Comparison of ENCODE assay signal across 27 mouse cellular contexts in genomic region chr10:80134421-80134820, GRCm38 (mm10). TPM values are rescaled to one million over a fixed set of nuclear protein-coding genes. Genes with fewer than 3 reads are reported as not detected.
DNase-seq lines count a peak whose midpoint lies in the region; ATAC-seq lines count a peak whose summit lies in the region.
"Had no signal": no experiment of that assay in that cellular context is flagged by ENCODE, and none has a peak within 500 bp of the region (broad histone marks: within the 10 kb centered on the region; RNA-seq: fewer than 3 reads in every experiment).

No protein-coding gene starts in this region.

- no peak overlapping the region for H3K4me2 ChIP-seq in liver, embryonic 13.5 days
- H3K4me2 ChIP-seq in liver, embryonic 11.5 days, result no peak overlapping the region
- H3K4me2 ChIP-seq: embryonic facial prominence, embryonic 13.5 days; hindbrain, embryonic 14.5 days; kidney, embryonic 15.5 days; midbrain, embryonic 12.5 days had no signal

- peaks cover 34% of the 10 kb centered on the region for H3K36me3 ChIP-seq in liver, embryonic 13.5 days
- H3K36me3 ChIP-seq in liver, embryonic 11.5 days (ENCODE audit: control insufficient read depth, insufficient read depth, low read length), result peaks cover 18% of the 10 kb centered on the region; the same call in 1 of the 2 replicates

- H3K4me1 ChIP-seq in liver, embryonic 13.5 days (replicated peaks), result peaks cover 69% of the 10 kb centered on the region
- peaks cover 36% of the 10 kb centered on the region for H3K4me1 ChIP-seq in liver, embryonic 11.5 days (replicated peaks; ENCODE audit: control insufficient read depth, insufficient read depth, low read length)

- 0 out of 2 replicates have a peak overlapping the region, but pooled peaks have one; percentile 29 for H3K27ac ChIP-seq in liver, embryonic 13.5 days
- H3K27ac ChIP-seq in liver, embryonic 11.5 days (ENCODE audit: low read depth, low read length), result no peak overlapping the region
- H3K27ac ChIP-seq: embryonic facial prominence, embryonic 13.5 days; heart, embryonic 10.5 days; hindbrain, embryonic 14.5 days; kidney, embryonic 15.5 days; limb, embryonic 10.5 days; midbrain, embryonic 12.5 days had no signal

- H3K9ac ChIP-seq in liver, embryonic 13.5 days, result no peak overlapping the region
- H3K9ac ChIP-seq in liver, embryonic 11.5 days (ENCODE audit: low read depth, low read length), result no peak overlapping the region
- H3K9ac ChIP-seq: embryonic facial prominence, embryonic 13.5 days; hindbrain, embryonic 14.5 days; kidney, embryonic 15.5 days; liver, postnatal 0 days; midbrain, embryonic 12.5 days had no signal

- H3K27me3 ChIP-seq in liver, embryonic 13.5 days, result peaks cover 49% of the 10 kb centered on the region
- H3K27me3 ChIP-seq in liver, embryonic 11.5 days (replicated peaks; ENCODE audit: control insufficient read depth, insufficient read depth, low read length), result peaks cover 33% of the 10 kb centered on the region
- H3K27me3 ChIP-seq: Patski had no signal

- ATAC-seq in liver, embryonic 13.5 days (ENCODE audit: low read depth), result no peak
- no peak for ATAC-seq in liver, embryonic 11.5 days (replicated peaks; ENCODE audit: low FRiP score)
- ATAC-seq: forebrain, embryonic 14.5 days; inflammation-experienced regulatory T-cells, adult 6 months; liver, postnatal 0 days; lung, postnatal 0 days; Patski had no signal

- H3K4me3 ChIP-seq in liver, embryonic 13.5 days (replicated peaks), result no peak overlapping the region
- no peak overlapping the region for H3K4me3 ChIP-seq in liver, embryonic 11.5 days (ENCODE audit: low read depth, low read length)
- H3K4me3 ChIP-seq: embryonic facial prominence, embryonic 13.5 days; erythroblast, embryonic 14.5 days; gastrocnemius, adult 2 months; heart, embryonic 10.5 days; kidney, embryonic 15.5 days; limb, embryonic 10.5 days; midbrain, embryonic 12.5 days had no signal

- 83% methylated on average over 9 of the region's 9 CpGs for WGBS in liver, embryonic 13.5 days (ENCODE audit: insufficient replicate concordance)
- WGBS in liver, embryonic 11.5 days, result 88% methylated on average over 9 of the region's 9 CpGs

- peak; percentile 72 for DNase-seq in adrenal gland, postnatal 14 days
- no peak for DNase-seq in adrenal gland, postnatal 4 days (ENCODE audit: low spot score in 2 of 2)
- peak; percentile 15 for DNase-seq in gastrocnemius, postnatal 10 days
- DNase-seq in gastrocnemius, adult 8-10 months (ENCODE audit: low spot score in 2 of 2), result no peak
- no peak for DNase-seq in liver, embryonic 13.5 days
- DNase-seq in liver, embryonic 11.5 days (ENCODE audit: low spot score), result no peak
- peak; percentile 62 for DNase-seq in MN1 (ENCODE audit: low spot score)
- no peak for DNase-seq in adipocyte (ENCODE audit: low spot score)
- DNase-seq: cerebellum, postnatal 36 days; embryo, embryonic 11 days; gastrocnemius, adult 2 months; heart, postnatal 4 days; liver; liver, postnatal 0 days; thymus, adult 2 months; thymus, postnatal 4 days had no signal

- no peaks in the 10 kb centered on the region for H3K9me3 ChIP-seq in liver, embryonic 13.5 days (replicated peaks)
- no peaks in the 10 kb centered on the region for H3K9me3 ChIP-seq in liver, embryonic 11.5 days (ENCODE audit: control insufficient read depth, low read length)
- H3K9me3 ChIP-seq: embryonic facial prominence, embryonic 13.5 days; heart, embryonic 10.5 days; kidney, embryonic 15.5 days; midbrain, embryonic 12.5 days had no signal

RNA-seq across cellular contexts. Expression of gene Atp5d, which starts 4.0 kb away (rescaled TPM):
- 920 and 980 TPM in 2 replicates for total RNA-seq in adrenal gland, postnatal 14 days (2021)
- 100 to 1,000 TPM; 401 to 425 TPM for total RNA-seq in adrenal gland, postnatal 4 days (2021)
- 100 to 1,000 TPM; 576 to 659 TPM for total RNA-seq in gastrocnemius, postnatal 10 days (2021)
- total RNA-seq in gastrocnemius, adult 8-10 months (2022), result 100 to 1,000 TPM; 525 to 571 (median 544) TPM
- polyA plus RNA-seq in liver, embryonic 13.5 days (2015; fragmentation: Nextera tagmentation; extraction: Ambion mirVana), result 358 and 362 TPM in 2 replicates
- polyA plus RNA-seq in liver, embryonic 11.5 days (2014; fragmentation: Nextera tagmentation; extraction: Ambion mirVana), result 482 and 514 TPM in 2 replicates

RNA-seq across cellular contexts. Expression of gene Cbarp, which starts 6.2 kb away (rescaled TPM):
- 69.9 and 137 TPM in 2 replicates for total RNA-seq in adrenal gland, postnatal 14 days (2021)
- 10 to 100 TPM; 49.1 to 72.7 TPM for total RNA-seq in adrenal gland, postnatal 4 days (2021)
- 1 to 10 TPM; 2.3 to 3.2 TPM for total RNA-seq in gastrocnemius, postnatal 10 days (2021)
- total RNA-seq in gastrocnemius, adult 8-10 months (2022), result 1 to 10 TPM; 1.9 to 4.0 (median 2.9) TPM
- 0.54 and 0.69 TPM in 2 replicates for polyA plus RNA-seq in liver, embryonic 13.5 days (2015; fragmentation: Nextera tagmentation; extraction: Ambion mirVana)
- polyA plus RNA-seq in liver, embryonic 11.5 days (2014; fragmentation: Nextera tagmentation; extraction: Ambion mirVana), result 2.8 and 3.1 TPM in 2 replicates

RNA-seq across cellular contexts. Expression of gene Midn, which starts 13.7 kb away (rescaled TPM):
- total RNA-seq in adrenal gland, postnatal 14 days (2021), result 114 and 140 TPM in 2 replicates
- 100 to 1,000 TPM; 113 to 124 TPM for total RNA-seq in adrenal gland, postnatal 4 days (2021)
- total RNA-seq in gastrocnemius, postnatal 10 days (2021), result 10 to 100 TPM; 34.3 to 62.7 TPM
- total RNA-seq in gastrocnemius, adult 8-10 months (2022), result 10 to 100 TPM; 20.8 to 36.0 (median 29.5) TPM
- polyA plus RNA-seq in liver, embryonic 13.5 days (2015; fragmentation: Nextera tagmentation; extraction: Ambion mirVana), result 3.0 and 3.3 TPM in 2 replicates
- polyA plus RNA-seq in liver, embryonic 11.5 days (2014; fragmentation: Nextera tagmentation; extraction: Ambion mirVana), result 19.2 and 20.1 TPM in 2 replicates

RNA-seq across cellular contexts. Expression of gene Stk11, which starts 18.8 kb away (rescaled TPM):
- 138 and 147 TPM in 2 replicates for total RNA-seq in adrenal gland, postnatal 14 days (2021)
- total RNA-seq in adrenal gland, postnatal 4 days (2021), result 100 to 1,000 TPM; 130 to 139 TPM
- total RNA-seq in gastrocnemius, postnatal 10 days (2021), result 100 to 1,000 TPM; 105 to 110 TPM
- 100 to 1,000 TPM; 157 to 173 (median 162) TPM for total RNA-seq in gastrocnemius, adult 8-10 months (2022)
- 16.2 and 18.3 TPM in 2 replicates for polyA plus RNA-seq in liver, embryonic 13.5 days (2015; fragmentation: Nextera tagmentation; extraction: Ambion mirVana)
- polyA plus RNA-seq in liver, embryonic 11.5 days (2014; fragmentation: Nextera tagmentation; extraction: Ambion mirVana), result 25.1 and 33.5 TPM in 2 replicates

RNA-seq across cellular contexts. Expression of gene Sbno2, which starts 29.1 kb away (rescaled TPM):
- 52.8 and 52.9 TPM in 2 replicates for total RNA-seq in adrenal gland, postnatal 14 days (2021)
- total RNA-seq in adrenal gland, postnatal 4 days (2021), result 10 to 100 TPM; 51.7 to 53.2 TPM
- total RNA-seq in gastrocnemius, postnatal 10 days (2021), result 10 to 100 TPM in 1 of 2 experiments, 1 to 10 TPM in 1; 7.7 to 11.6 TPM
- total RNA-seq in gastrocnemius, adult 8-10 months (2022), result 1 to 10 TPM; 4.8 to 5.7 (median 5.3) TPM
- polyA plus RNA-seq in liver, embryonic 13.5 days (2015; fragmentation: Nextera tagmentation; extraction: Ambion mirVana), result 9.2 and 9.9 TPM in 2 replicates
- polyA plus RNA-seq in liver, embryonic 11.5 days (2014; fragmentation: Nextera tagmentation; extraction: Ambion mirVana), result 17.7 and 19.2 TPM in 2 replicates

Comparison
In these comparisons a context has a peak if more than half of its experiments do, and no peak if none do; other contexts are left out.
1. DNase-seq: peak in adrenal gland, postnatal 14 days (single experiment), gastrocnemius, postnatal 10 days (single experiment) and MN1 (single experiment); none in adrenal gland, postnatal 4 days (0 of 2), gastrocnemius, adult 8-10 months (0 of 2), liver, embryonic 13.5 days (single experiment), liver, embryonic 11.5 days (single experiment) and adipocyte (single experiment).
2. RNA of gene Cbarp, which starts 6.2 kb away (total RNA-seq): 69.9 to 137 TPM in adrenal gland, postnatal 14 days and 49.1 to 72.7 TPM in adrenal gland, postnatal 4 days; 2.3 to 3.2 TPM in gastrocnemius, postnatal 10 days and 1.9 to 4.0 TPM in gastrocnemius, adult 8-10 months; every median in the first group is over 10 times any median in the second.